Mouse (Mus musculus): ENCODE data around the gene Pola1.

DNA sequence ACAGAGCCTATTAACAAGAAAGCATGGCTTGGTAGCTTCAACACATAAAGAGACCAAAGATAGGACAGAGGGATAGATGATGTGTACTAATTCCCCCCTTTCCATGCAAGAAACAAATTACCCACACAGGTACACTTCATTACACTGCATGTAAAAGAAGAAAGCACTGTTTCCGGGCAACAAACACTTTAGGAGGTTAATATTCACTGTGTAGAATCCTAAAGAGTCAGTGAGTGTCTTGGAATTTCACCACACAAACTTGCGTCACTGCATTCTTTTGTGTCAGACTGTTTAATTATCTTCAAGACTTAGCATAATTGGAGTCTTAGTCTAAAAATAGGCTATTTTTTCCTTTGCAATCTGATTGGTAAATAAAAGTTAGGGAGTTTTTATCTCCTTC lies 92.2 kb downstream of the Pola1 start:
- TF ChIP-seq CTCF (IDR thresholded peaks at IDR 0.05; ENCODE audit: insufficient read depth, low read depth, low read length), result no peak
- TF ChIP-seq POLR2A (IDR thresholded peaks at IDR 0.05; ENCODE audit: insufficient read depth, low read depth, low read length), result no peak

Data from olfactory bulb, adult 2 months (tissue).